Mouse (Mus musculus) embryonic facial prominence, embryonic 11.5 days (tissue): ENCODE measurements around the gene Ahcyl2. TPM values are rescaled to one million over a fixed set of nuclear protein-coding genes. Genes with fewer than 3 reads are reported as not detected.

Experiments used
- ATAC-seq: fragments of 200-750 bp; cut with Nextera tagmentation; replicated peaks from 2 replicates; pipeline ENCODE4 v1.8.0; 2017; ENCODE audit warnings: low read depth; ENCODE audit not compliant: insufficient number of reproducible peaks, low FRiP score, low TSS enrichment
- DNase-seq: peaks from one replicate; pipeline ENCODE4 v3.0.0-alpha.2; 2015; ENCODE audit warnings: low spot score
- H3K27ac ChIP-seq: fragments of 300-500 bp; sonication (generic); replicated peaks from 2 replicates; pipeline ENCODE4 v1.5.1; 2014; ENCODE audit warnings: mild to moderate bottlenecking, low read depth, low read length, control low read depth
- H3K27me3 ChIP-seq: fragments of 300-500 bp; sonication (generic); 2 replicates; pipeline ENCODE4 v1.6.1; 2014; ENCODE audit warnings: mild to moderate bottlenecking, low read length, moderate library complexity, mixed read lengths; ENCODE audit not compliant: control insufficient read depth, insufficient read depth
- H3K36me3 ChIP-seq: fragments of 300-500 bp; sonication (generic); replicated peaks from 2 replicates; pipeline ENCODE4 v1.6.1; 2014; ENCODE audit warnings: low read depth, mild to moderate bottlenecking, low read length, moderate library complexity, mixed read lengths; ENCODE audit not compliant: control insufficient read depth, insufficient read depth
- H3K4me1 ChIP-seq: fragments of 300-500 bp; sonication (generic); 2 replicates; pipeline ENCODE4 v1.6.1; 2014; ENCODE audit warnings: low read length, mixed read lengths; ENCODE audit not compliant: control insufficient read depth, insufficient read depth
- H3K4me2 ChIP-seq: fragments of 300-500 bp; sonication (generic); 2 replicates; pipeline ENCODE4 v1.6.1; 2014; ENCODE audit warnings: low read depth, mild to moderate bottlenecking, control low read depth, low read length, moderate library complexity
- H3K4me3 ChIP-seq: fragments of 300-500 bp; sonication (generic); 2 replicates; pipeline ENCODE4 v1.5.1; 2014; ENCODE audit warnings: low read depth, low read length, control low read depth
- H3K9ac ChIP-seq: fragments of 300-500 bp; sonication (generic); replicated peaks from 2 replicates; pipeline ENCODE4 v1.6.1; 2014; ENCODE audit warnings: mild to moderate bottlenecking, control low read depth, low read length
- H3K9me3 ChIP-seq: fragments of 300-500 bp; sonication (generic); replicated peaks from 2 replicates; pipeline ENCODE4 v1.6.1; 2016; ENCODE audit warnings: mild to moderate bottlenecking, low read length, inconsistent platforms, mixed read lengths; ENCODE audit not compliant: control insufficient read depth
- WGBS: fragments of 180-500 bp; shearing (Covaris S2); extraction: QIAGEN DNeasy Blood & Tissue Kit; methylation state at CpG from one replicate; pipeline ENCODE4 v1.1.7; 2014; 5-methylcytosine and 5-hydroxymethylcytosine counted together
- polyA plus RNA-seq: library from polyadenylated mRNA; unstranded; fragments of >200 nt; fragmentation: Nextera tagmentation; extraction: Ambion mirVana; gene quantifications from 2 replicates; pipeline ENCODE4 v1.2.1, GENCODE M21; 2014

Gene Ahcyl2
- polyA plus RNA-seq, 1 experiment from 2014 or later: 12.2 TPM

DNA sequence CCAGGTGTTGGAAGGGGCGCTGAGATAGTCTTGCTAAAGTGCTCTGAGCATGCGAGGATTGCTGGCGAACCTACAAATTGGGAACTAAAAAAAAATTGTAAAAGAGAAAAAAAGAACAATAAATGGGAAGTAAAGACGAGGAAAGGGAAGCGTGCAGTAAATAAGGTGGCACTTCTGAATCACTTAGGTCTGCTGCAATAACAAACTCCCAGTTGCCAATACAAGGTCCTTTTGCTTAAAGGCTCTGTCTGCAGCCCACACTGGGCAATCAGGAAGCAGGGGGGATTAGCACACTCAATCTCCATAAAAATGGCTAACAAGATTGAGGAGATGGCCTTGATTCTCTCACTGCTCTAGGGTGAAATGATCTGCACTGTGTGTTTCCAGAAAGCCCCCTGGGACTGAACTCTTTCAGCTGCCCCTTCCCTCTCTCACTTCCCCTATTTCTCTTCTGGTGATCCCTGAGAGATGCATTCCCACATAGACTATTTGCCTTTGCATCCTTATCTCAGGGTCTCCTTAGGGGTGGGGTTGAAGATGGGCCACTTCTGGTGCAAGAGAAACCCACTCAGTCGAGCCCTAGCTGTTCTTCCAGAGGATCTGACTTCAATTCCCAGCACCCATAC lies 157.9 kb downstream of the Ahcyl2 start:
- no peak overlapping the region for H3K27ac ChIP-seq

DNA sequence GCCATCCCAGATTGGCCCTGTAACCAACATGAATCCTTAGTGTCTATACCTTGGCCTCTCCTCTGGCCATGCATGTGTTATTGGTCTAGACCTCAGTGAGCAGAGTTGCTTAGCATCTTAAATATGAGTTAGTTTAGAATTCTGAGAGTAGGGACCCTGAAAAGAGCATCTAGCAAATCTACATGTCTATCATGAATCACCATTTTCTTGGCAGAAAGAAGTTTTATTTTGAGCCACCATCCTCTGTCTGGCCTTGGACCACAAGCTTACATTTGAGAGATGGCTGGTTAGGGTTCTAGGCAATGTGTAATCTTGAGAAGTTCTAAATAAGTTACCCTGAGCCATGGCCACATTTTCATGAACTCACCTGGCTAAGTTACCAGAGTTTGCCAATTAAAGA lies 162.3 kb downstream of the Ahcyl2 start:
- no peak overlapping the region for H3K9ac ChIP-seq
- H3K4me1 ChIP-seq: no peaks in the 10 kb centered on the region
- H3K4me2 ChIP-seq: no peak overlapping the region
- no peaks in the 10 kb centered on the region for H3K9me3 ChIP-seq
- H3K27ac ChIP-seq: no peak overlapping the region
- ATAC-seq (no peak), DNase-seq (no peak)
- H3K27me3 ChIP-seq: no peaks in the 10 kb centered on the region
- H3K36me3 ChIP-seq: no peaks in the 10 kb centered on the region
- no peak overlapping the region for H3K4me3 ChIP-seq

More for the DNA sequence above, 157.9 kb downstream of the Ahcyl2 start:
- Histone ChIP-seq H3K4me3 (no peak overlapping the region), H3K36me3 (no peaks in the 10 kb centered on the region), H3K27me3 (no peaks in the 10 kb centered on the region), H3K9ac (no peak overlapping the region), H3K4me2 (no peak overlapping the region), H3K9me3 (no peaks in the 10 kb centered on the region), H3K4me1 (no peaks in the 10 kb centered on the region)
- DNase-seq: no peak
- no peak for ATAC-seq
- WGBS: 76% methylated on average over 6 of the region's 6 CpGs

DNA sequence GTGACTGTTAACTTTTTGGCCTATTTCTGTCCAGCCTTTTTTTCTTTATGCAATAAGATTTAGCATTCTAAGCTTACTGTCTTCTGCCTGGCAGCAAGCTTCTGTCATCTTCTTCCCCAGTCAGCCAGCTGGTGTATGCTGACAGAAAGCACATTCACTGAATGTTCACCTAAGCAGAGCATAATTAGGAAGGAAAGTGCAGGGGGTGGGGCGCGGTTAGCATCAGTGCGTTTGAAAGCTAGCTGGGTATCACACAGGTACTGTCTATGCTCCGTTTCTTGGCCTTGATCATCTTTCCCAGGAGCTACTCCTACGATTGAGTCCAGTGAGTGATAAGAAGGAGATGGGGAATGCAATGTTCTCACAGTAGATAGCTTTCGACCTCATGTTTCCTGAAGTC lies 162.9 kb downstream of the Ahcyl2 start:
- 78% methylated on average over 6 of the region's 6 CpGs for WGBS
- no peak overlapping the region for H3K4me3 ChIP-seq
- no peak overlapping the region for H3K27ac ChIP-seq
- H3K4me2 ChIP-seq: no peak overlapping the region
- H3K4me1 ChIP-seq: no peaks in the 10 kb centered on the region
- no peak for DNase-seq
- no peaks in the 10 kb centered on the region for H3K9me3 ChIP-seq
- H3K27me3 ChIP-seq: no peaks in the 10 kb centered on the region
- H3K9ac ChIP-seq: no peak overlapping the region
- no peaks in the 10 kb centered on the region for H3K36me3 ChIP-seq
- ATAC-seq: no peak

DNA sequence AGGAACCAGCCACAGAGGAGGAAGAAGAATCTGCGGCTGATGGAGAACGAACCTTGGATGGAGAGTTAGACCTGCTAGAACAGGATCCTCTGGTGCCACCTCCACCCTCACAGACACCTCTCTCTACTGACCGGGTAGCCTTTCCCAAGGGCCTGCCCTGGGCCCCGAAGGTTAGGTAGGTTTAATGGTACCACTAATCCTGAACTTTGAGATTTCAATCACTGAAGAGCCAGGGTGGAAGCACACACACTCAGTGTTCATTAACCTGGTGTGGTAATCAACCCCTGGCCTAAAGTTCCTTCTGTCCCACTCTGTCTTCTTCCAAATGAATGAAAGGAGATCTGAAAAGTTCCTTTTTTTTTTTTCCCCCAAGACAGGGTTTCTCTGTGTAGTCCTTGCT lies 163.4 kb downstream of the Ahcyl2 start:
- Histone ChIP-seq H3K36me3 (no peaks in the 10 kb centered on the region), H3K9me3 (no peaks in the 10 kb centered on the region), H3K4me3 (no peak overlapping the region), H3K4me1 (no peaks in the 10 kb centered on the region), H3K9ac (no peak overlapping the region), H3K4me2 (no peak overlapping the region), H3K27ac (no peak overlapping the region), H3K27me3 (no peaks in the 10 kb centered on the region)
- 96% methylated on average over 4 of the region's 4 CpGs for WGBS
- ATAC-seq (no peak), DNase-seq (no peak)

DNA sequence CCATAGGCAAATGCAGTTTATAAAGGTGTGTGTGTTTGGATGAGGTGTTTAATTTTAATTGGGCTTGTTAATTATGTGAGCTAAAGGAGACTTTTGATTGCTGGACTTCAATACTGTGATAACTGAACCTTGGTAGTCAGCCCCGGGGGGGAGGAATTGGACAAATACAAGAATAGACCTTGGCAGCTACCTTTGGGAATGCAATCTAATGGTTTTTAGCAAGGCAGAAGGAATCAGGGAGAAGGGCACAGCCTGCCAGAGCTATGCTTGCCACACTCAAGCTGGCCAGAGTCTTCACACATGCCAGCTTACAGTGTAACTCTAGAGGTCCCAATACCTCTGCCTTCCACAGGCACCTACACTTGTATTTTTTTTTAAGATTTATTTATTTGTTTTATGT lies 167.9 kb downstream of the Ahcyl2 start:
- WGBS: 90% methylated on average over 1 of the region's 1 CpGs
- Histone ChIP-seq H3K4me1 (no peaks in the 10 kb centered on the region), H3K27me3 (no peaks in the 10 kb centered on the region), H3K4me3 (no peak overlapping the region), H3K27ac (no peak overlapping the region), H3K36me3 (no peaks in the 10 kb centered on the region), H3K9me3 (no peaks in the 10 kb centered on the region), H3K9ac (no peak overlapping the region), H3K4me2 (no peak overlapping the region)
- ATAC-seq (no peak), DNase-seq (no peak)

DNA sequence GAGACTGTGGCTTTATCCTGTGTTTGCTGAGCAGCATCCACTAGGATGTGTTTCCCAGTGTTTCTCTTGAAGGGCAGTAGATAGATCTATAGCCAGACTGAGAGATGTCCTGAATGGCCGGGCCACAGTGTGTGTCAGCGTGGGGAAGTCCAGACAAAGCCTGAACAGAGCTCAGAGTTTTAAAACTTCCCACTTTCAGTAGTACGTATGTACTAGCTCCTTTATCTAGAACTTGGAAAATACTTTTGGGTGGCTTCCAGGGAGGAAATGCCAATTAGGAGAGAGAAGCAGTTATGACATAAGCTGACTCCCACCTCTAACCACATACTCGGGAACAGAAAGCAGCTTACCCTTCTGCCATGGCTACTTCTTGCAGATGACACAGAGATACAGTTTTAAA lies 172.6 kb downstream of the Ahcyl2 start:
- DNase-seq (no peak), ATAC-seq (no peak)
- H3K36me3 ChIP-seq: no peaks in the 10 kb centered on the region
- H3K27me3 ChIP-seq: no peaks in the 10 kb centered on the region
- 87% methylated on average over 4 of the region's 4 CpGs for WGBS
- H3K4me2 ChIP-seq: no peak overlapping the region
- no peaks in the 10 kb centered on the region for H3K9me3 ChIP-seq
- H3K9ac ChIP-seq: no peak overlapping the region
- H3K4me1 ChIP-seq: no peaks in the 10 kb centered on the region
- no peak overlapping the region for H3K4me3 ChIP-seq
- H3K27ac ChIP-seq: no peak overlapping the region

DNA sequence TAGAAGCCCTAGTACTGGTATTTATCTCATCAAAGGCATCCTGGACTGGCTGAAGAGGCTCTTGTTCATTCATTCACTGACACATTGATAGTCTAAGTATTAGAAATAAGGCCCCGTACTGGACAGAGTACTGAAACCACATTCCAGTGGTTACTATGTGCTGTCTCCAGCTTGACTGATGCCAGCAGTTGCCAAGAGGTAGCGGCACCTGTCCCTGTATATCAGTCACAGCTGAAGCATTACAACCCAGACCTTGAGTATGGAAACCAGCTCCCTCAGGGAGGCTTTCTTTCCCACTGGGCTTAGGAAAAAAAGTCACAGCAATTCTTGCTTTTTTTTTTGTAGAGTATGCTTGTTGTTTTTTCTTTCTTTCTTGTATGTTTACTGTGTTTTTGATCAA lies 173.2 kb downstream of the Ahcyl2 start:
- no peaks in the 10 kb centered on the region for H3K27me3 ChIP-seq
- no peaks in the 10 kb centered on the region for H3K4me1 ChIP-seq
- ATAC-seq (no peak), DNase-seq (no peak)
- no peak overlapping the region for H3K4me3 ChIP-seq
- no peak overlapping the region for H3K4me2 ChIP-seq
- no peak overlapping the region for H3K27ac ChIP-seq
- no peak overlapping the region for H3K9ac ChIP-seq
- WGBS: 88% methylated on average over 2 of the region's 2 CpGs
- H3K9me3 ChIP-seq: no peaks in the 10 kb centered on the region
- H3K36me3 ChIP-seq: no peaks in the 10 kb centered on the region

DNA sequence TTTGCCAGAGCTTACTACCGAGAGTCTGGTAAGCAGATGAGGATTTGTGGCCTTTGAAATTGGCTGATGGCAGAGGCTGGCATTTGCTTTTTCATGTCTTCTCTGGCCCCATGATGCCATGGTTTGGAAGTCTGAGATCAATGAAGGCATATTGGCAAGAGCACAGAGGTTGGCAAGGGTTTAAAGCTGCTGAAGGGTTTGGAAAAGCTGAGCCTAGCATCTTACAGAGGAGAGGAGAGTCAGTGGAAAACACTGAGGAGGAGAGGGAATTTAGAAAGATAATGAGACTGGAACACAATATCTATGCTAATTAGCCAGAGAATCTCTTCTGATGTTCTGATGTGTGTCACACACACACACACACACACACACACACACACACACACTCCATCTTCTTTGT lies 176.7 kb downstream of the Ahcyl2 start:
- ATAC-seq (no peak), DNase-seq (no peak)
- H3K4me2 ChIP-seq: no peak overlapping the region
- no peak overlapping the region for H3K27ac ChIP-seq
- H3K36me3 ChIP-seq: no peaks in the 10 kb centered on the region
- no peak overlapping the region for H3K9ac ChIP-seq
- no peaks in the 10 kb centered on the region for H3K4me1 ChIP-seq
- no peaks in the 10 kb centered on the region for H3K27me3 ChIP-seq
- H3K9me3 ChIP-seq: no peaks in the 10 kb centered on the region
- no peak overlapping the region for H3K4me3 ChIP-seq
- WGBS: 69% methylated on average over 1 of the region's 1 CpGs
